Mouse (Mus musculus) kidney, postnatal 25 days (tissue): ENCODE measurements around the gene Abhd17b.
"Not testable (repeated sequence)": the region's sequence is repeated elsewhere in the genome, so short reads cannot be mapped to it uniquely, and the experiment has no call there.

ENCODE experiments used
- DNase-seq, 2 experiments: peaks; one replicate each; pipeline ENCODE4 v3.0.0; 2021; ENCODE audit warnings: mixed read lengths in 2 of 2

Abhd17b gene

DNA sequence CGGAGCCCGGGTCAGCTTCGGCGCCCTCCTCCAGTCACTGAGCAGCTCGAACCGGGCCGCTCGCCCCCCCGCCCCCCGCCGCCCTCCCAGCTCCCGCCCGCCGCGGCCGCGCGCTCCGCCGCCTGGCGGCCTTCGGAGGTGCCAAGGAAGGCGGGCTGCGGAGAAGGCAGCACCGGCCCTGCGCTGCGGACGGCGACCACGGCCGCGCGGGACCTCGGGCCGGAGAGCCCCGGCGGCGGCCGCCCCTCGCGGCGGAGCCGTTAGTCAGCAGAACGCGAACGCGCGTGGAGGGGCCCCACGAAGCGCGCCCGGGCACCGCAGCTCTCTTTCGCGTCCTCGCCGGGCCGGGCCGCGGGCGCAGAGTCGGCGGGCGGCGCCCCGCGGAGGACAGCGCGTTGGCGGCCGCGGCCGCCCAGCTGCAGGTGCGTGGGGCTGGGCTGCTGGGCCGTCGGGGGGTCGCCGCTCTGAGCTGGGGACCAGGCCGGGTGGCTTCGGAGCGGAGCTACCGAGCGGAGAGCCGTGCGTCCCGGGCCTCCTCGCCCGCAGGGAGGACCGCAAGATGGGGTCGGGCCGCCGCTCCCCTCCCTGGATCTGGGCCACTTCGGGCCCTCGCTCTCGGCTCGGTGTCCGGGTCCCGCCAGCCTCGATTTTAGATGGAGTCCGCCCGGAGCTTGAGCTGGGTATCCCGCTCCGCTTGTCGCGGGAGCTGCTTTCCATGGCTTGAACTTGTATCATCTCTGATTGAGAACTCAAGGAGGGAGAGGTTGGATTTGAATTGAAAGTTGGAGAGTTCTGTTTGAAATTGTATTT lies at the start of gene Abhd17b:
Abhd17b (plus strand) TSS at position 14 of the 810 bp plus-strand sequence.
- DNase-seq, result peak; percentile 57 to 71

DNA sequence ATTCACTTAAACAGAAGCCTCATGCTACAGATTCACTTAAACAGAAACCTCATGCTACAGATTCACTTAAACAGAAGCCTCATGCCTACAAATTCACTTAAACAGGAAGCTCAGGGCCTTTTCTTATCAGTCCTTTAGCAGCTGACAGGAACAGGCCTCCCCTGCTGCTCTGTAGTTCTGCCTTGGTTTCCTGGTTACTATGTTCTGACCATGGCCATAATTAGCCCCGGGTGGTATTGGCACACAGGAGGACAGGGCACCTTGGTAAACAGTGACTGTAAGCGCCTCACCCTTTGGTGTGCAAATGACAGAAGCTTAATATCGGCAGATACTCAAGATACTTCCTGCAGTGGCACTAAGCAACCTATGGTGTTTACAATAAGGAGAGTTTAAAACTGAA lies 49.1 kb upstream of the Abhd17b start:
- DNase-seq, result peak; percentile 17 to 51

DNA sequence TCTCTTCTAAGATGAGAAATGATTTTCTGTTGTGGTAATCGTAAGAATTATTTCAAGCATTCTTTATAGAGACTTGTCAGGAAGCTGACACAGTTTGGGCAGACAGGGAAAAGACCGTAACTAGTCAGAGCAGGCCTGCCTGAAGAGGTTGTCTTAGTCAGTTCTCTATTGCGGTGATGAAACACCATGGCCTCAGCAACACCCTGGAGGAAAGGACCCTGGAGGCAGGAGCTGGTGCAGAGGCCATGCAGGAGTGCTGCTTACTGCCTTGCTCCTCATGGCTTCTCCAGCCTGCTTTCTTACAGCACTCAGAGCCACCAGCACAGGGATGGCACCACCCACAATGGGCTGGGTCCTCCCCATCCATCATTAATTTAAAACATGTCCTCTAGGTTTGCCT lies 47.7 kb upstream of the Abhd17b start:
- DNase-seq, result no peak

DNA sequence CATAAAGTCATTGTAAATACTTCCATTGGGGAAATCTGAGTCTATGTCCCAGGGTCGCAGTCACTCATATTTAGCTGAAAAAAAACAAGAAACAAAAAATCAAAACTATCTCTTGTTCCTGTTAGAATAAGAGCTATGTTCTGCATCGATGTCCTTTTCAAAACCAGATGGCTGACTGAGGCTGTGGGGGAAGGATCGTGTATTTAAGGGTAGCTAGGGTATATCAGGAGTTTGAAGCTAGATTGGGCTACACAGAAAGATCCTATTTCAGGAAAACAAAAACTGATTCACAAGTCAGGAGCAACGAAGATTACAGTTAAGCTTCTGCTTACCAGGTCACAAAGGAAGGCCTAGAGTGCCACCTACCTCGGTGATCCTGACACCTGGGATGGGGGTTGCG lies 42.7 kb upstream of the Abhd17b start:
- DNase-seq, result no peak

DNA sequence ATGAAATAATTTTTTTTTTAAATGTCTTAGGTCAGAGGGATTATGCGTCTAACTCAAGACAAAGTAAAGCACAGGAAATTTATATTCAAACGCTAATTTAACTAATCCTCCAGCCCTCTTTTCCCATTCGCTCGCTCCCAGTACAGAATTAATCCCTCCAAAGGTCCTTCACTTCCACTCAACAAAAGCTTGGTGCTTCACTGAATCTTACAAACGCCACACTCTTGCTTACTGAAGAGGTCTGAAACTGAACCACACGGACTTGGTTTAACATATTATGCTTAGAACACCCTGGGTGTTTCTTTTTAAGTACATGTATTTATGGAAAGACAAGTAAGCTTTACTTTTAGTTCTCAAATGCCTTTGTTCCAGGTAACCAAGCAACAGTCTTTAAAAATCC lies 41.7 kb upstream of the Abhd17b start:
- DNase-seq, result no peak

DNA sequence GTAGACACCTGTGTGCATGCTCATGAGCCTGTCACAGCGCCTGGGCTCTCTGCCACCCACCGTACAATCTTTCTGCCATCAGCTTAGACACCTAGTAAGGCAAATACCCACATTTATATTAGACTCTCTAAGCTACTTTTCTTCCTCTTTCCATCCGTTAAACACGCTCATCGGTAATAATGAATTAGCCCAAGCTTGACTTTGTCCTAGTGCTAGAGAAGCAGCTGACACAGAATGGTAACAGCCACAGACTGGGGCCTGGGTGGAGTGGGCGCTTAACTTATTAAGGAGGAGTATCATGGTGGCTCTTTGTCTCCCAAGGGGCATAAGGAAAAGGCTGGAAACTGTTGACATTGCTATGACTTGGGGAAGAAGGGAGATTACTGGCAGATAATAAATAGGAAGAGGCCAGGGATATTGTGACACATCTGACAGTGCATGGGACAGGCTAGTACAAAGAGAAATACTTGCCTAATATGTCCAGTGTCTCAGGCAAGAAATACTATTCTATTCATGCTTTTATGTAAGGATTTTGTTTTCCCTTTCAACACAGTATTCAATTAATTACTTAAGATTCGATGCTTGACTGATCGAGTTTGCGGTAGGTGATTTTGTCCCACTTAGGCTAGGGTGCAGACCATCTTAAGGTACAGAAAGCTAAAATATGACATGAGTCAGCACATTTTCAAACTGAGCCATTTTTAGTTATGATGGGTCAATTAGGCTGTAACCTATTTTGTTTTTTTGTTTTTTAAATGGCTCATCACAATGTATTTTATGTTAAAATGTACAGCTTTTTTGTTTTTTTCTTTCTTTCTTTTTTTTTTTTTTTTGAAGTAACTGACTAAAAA lies 41.0 kb upstream of the Abhd17b start:
- DNase-seq, result no peak

DNA sequence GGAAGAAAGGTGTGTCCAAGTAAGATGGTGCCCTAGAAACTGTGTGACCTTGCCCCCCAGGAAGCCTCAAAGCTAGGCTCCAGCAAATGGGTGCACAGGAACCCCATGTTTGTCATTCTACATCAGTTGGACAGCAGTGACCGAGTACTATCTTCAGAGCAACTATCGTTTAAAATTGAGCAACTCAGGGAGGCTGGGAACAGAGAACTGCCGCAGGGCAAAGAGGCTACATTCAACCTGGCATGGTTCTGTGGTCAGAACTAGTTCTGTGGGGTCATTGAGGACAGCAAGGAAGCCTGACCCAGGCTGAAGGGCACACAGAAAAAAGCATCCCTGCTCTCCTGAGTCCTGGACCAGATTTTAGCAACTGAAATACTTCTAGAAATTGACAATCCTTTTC lies 37.2 kb upstream of the Abhd17b start:
- no peak for DNase-seq

DNA sequence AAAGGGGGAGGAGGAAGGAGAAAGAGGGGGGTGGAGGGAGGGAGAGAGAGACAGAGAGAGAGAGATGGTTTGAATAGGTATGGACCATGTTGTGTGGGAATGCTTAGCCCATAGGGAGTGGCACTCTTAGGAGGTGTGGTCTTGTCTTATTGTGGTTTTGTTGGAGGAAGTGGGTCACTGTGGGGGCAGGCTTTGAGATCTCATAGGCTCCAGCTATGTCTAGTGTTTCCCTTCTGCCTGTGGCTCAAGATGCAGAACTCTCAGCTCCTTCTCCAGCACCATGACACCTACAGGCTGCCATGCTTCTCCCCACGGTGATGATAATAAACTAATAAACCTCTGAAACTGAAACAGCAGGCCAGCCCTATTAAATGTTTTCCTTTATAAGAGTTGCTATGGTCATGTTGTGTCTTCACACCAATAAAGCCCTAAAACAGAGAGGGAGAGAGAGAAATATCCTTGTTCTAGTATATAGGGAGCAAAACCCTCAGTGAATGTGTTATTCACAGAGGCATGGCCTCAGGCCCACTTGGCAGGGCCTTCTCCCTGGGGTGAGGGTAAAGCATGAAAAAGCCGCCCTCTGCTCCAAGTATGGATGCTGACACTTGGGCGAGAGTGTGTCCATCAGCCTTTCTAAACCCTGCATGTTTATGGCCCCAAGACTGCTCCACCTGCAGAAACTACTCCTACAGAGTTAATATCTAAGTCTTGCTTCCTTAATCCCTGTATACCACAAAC lies 29.4 kb upstream of the Abhd17b start:
- no peak for DNase-seq

DNA sequence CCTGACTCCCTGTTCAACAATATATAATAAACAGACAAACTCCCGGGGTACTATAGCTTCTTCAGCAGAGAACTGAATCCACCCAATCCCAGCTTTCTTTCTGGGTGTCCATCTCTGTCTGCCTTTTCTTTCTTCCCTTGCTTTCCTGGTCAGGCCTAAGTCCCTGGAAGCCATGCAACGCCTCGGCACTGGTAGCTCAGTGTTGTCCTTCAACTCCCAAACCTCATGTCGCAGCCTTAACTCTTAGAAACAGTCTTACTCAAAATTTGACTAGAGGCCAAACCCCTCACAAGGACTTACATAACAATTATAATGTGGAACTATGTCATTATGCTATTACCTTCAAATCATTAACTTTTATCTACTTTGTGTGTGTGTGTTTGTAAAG lies 28.8 kb upstream of the Abhd17b start:
- DNase-seq, result no peak

DNA sequence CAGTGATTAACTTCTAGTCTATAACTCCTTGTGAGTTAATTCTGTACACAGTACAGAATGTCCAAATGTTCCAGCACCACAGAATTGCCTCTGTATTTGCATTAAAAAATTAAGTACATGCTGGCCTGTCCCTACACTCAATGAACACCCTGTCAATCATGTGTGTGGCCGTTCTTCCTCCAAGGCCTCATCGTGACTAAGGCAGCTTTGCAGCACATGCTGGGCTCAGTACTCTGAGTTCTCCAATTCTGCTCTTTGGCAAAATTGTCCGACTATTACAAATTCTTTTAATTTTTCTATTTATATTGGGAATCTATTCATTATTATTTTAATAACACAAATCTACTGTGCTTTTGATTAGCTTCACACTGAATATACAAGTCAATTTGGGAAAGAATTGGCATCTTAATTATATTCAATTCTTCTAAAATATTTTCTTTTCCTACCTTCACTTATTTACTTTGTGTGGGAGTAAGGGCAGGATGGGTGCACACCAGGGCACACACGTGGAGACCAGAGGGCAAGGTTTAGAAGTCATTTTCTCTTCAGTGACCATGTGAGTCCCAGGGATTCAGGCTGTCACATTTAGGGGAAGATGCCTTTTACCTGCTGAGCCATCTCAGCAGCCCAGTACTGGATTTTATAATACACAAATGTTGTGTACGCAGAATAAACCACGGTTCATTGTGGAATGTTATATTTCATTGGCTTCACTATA lies 26.6 kb upstream of the Abhd17b start:
- no peak for DNase-seq

DNA sequence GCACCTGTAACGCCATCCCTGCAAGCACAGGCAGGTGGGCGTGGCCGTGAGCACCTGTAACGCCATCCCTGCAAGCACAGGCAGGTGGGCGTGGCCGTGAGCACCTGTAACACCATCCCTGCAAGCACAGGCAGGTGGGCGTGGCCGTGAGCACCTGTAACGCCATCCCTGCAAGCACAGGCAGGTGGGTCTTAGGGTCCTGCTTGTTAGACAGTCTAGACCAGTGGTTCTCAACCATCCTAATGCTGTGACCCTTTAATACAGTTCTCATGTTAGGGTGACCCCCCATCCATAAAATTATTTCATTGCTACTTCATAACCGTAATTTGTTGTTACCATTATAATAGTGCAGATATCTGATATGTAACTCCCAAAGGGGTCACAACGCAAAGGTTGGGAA lies 24.5 kb upstream of the Abhd17b start:
- not testable (repeated sequence) for DNase-seq

DNA sequence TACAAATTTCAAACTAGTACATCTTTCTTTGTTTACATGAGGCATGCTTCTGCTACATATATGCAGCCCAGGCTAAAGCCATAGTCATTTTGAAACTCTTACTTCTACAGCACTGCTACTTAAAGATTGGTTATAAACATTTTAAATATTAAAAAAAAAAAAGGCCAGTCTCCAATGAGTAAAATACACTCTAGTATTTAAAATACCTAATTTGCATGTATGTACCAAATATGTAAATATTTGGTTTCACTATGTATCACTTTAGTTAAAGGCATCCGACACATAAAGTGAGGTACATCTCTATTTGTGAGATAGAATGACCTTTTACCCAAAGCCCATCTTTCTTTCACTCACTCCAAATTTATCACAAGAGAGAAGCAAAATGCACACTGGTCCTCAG lies 24.0 kb upstream of the Abhd17b start:
- DNase-seq, result no peak

DNA sequence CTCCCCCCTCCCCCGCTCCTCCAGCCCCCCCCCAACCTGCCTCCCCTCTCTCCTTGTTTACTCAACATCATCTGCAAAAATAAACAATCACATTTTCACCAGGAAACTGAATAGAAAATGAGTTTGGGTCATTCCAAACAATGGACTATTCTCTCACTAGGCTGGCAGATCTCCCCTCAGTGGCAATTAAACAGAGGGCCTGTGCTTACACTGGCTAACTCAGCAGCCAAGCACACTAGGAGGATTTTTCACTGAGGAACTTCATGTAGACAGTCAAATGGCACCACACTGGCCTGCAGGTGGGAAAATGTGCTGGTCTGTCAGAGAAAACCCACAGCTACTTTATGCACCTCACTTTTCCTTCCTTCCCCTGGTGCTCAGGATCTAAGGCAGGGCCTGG lies 23.5 kb upstream of the Abhd17b start:
- DNase-seq, result no peak

DNA sequence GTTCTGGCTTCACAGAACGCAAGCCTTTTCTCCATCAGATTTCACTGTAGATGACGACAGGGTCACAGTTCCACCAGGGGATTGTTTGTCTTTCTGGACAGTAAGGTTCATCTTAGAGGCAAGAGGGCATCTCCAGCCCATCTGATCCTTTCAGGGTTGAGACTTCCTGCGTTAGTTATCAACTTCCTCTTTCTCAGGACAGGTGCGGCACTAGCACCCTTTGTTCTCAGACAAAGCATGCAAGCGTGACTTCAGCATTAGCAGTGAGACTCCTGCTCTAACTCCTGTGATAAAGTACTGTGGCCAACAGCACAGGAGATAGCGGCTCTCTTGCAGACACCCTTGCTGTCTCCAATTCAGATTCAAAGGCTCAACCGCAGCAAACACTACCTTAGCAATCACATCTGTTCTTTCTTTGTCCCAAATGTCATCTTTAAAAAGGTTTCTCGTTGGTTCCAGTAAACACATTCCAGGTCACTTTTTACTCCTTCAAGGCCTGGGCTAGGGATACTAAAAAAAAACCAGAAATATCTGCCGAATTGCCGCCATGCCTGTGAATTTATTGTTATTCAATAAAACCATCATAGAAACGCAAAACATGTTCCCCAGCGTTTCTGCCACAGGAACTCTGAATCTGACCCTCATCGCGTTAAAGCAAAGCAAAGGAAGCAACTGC lies 22.2 kb upstream of the Abhd17b start:
- DNase-seq, result peak in 1 of 2 experiments; percentile 41

DNA sequence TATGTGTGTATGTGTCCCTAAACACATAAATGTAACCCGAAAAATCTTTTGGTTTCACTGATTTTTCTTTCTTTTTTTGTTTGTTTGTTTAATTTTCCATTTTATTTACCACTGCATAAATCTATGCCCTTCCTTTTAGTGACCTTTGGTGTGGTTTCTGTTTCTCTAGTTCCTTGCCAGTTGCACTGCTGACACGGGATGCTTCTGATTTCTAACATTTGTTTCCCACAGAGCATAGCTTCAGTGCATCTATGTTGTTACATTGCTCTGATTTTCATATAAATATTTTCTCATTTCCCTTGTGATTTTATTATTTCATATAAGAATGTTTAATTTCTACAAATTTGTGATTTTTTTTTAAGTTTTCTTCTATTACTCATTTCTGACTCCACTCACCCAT lies 17.6 kb upstream of the Abhd17b start:
- DNase-seq, result no peak

DNA sequence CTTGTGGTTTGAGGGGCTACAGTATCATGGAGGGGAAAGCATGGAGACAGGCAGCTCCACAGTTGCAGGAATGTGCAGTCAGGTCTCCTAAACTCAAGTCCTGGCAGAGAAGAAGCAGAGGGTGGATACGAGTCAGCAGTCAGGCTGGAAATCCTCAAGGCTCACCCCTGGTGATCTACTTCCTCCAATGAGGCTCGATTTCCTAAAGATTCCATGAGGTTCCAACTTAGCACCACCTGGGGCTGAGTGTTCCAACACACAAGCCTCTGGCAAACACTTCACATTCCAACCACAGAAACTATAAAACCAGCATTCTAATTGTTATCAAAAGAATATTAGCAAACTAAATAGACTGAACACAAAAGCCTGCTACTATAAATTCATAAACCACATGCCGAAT lies 16.1 kb upstream of the Abhd17b start:
- no peak for DNase-seq

DNA sequence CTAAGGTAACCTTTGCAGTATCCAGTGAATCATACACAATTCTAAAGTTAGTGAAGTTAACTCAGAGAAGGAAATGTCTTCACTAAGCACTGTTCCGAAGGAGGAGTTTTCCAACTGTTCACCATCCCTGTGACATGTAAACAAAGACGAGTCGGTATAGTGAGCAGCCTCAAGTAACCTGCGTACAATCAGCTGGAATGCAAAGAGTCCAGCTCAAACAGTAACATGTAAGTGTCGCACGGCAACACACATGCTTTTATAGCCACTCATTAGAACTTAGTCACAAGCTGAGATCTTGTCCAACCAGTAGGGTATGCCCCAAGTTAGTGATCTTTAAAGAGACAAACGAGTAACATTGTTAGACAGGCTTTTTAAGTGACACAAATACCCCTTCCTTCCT lies 15.3 kb upstream of the Abhd17b start:
- no peak for DNase-seq

DNA sequence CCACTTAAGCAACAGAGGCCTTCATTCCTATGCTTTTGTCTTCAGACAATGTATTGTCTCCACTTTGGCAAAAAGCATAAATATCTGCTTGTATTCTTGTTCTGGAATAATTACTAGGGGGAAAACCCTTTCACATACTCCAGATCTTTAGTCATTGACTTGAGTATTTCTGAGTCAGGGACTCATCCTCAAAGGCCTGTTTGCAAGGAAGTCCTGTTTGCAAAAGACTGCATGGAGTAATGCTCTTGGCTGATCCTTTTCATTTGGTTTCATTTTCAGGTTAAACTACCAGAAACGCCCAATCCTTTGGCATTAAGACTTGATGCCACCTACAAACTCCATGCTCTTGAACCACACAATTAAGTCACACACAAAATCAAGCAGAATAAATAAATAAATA lies 9.1 kb upstream of the Abhd17b start:
- DNase-seq, result no peak

DNA sequence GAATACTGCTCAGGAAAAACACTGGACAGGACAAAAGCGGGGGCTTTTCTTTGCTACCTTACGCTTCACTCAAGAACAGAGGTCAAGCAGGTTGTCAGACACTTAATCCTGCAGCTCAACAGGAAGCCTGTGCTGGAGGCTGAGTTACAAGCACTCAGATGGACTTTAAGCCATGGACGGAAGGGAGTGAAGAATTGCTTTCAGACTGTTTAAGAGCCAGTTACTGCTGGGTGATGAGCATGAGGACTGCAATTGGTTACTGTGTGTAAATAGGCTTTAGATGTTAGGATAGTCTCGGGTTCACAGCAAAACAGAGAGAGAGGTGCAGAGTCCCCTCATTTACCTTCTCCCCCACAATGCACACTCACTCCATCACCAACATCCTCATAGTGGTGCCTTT lies 7.7 kb upstream of the Abhd17b start:
- no peak for DNase-seq

DNA sequence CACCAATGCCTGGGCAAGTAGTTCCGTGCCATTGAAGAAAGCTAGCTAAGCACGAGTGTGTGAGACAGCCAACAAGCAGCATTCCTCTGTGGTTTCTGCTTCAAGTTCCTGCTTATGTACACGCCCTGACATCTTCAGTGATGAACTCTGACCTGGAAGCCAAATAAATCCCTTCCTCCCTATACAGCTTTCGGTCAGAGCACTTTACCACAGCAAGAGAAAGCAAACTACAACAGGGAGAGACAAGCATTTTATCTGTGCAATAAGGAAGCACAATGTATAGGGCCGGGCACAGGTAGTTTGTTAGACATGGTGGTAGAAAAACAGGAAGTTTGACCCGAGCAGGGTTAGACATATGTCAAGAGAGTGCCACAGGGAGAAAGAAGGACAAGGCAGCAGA lies 6.8 kb upstream of the Abhd17b start:
- DNase-seq, result no peak

DNA sequence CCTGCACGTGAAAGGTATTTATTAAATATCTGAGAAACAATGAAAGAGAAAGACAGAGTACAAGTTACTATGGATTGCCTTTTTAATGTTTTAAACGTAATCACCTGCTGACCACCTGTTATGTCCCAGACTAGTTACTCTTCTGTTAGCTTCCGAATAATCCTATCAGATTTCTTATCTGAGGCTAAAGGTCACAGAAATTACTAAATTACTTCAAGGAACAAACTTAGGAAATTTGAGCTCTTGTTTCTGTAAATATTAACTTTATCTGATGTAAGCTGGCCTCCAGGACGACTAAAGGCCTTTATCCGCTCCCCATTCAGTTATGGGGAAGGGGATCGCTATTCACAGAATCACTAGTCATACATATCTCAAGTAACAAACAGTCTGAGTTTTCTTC lies 1.3 kb upstream of the Abhd17b start:
- DNase-seq, result no peak
